Mouse (Mus musculus) Patski (cell line): ENCODE data around the gene Gadd45a. TPM values are rescaled to one million over a fixed set of nuclear protein-coding genes. Genes with fewer than 3 reads are reported as not detected.

ENCODE experiments used
- ATAC-seq: fragments of 100-300 bp; one replicate; pipeline ENCODE4 v1.8.0; 2021
- CTCF ChIA-PET: fragments of 350-600 bp; sonication (Branson Sonifier 250); formaldehyde crosslinking; loops from one replicate; lab custom pipeline; 2022; ENCODE audit warnings: inconsistent platforms; lab: Charles Lee
- POLR2A ChIA-PET: fragments of 350-600 bp; sonication (Branson Sonifier 250); formaldehyde crosslinking; loops from one replicate; lab custom pipeline; 2022; ENCODE audit warnings: antibody characterized with exemption, inconsistent platforms; lab: Charles Lee
- DNase-seq: peaks from one replicate; pipeline ENCODE4 v3.0.0-alpha.2; 2011; ENCODE audit warnings: low read depth, low spot score
- H3K27me3 ChIP-seq: fragments of 371-371 bp; one replicate; pipeline ENCODE4 v1.5.1; 2021
- CTCF ChIP-seq: fragments of 100-300 bp; IDR thresholded peaks from one replicate; pipeline ENCODE4 v1.5.1; 2021
- in situ Hi-C: fragments of 300-500 bp; cut with MboI; formaldehyde crosslinking; loops from 3 replicates; pipeline ENCODE4 v1.11.1; 2018; ENCODE audit warnings: low pct_unique_long_range_greater_than_20kb, mixed read lengths
- polyA plus RNA-seq: library from polyadenylated mRNA; unstranded; gene quantifications from one replicate; pipeline ENCODE4 v1.2.3, GENCODE M21; 2021

Gene Gadd45a
- polyA plus RNA-seq, 1 experiment from 2014 or later = 138 TPM

- ATAC-seq = no peak
- ChIA-PET CTCF (interaction anchor here (1.0 to 2.2 kb wide), 2 partner anchors 12 to 107 kb away, joined by 3 to 8 read pairs; no protein-coding TSS in a partner anchor), POLR2A (interaction anchor here (0.6 kb wide), 1 partner anchor 54 kb away, joined by 3 read pairs; no protein-coding TSS in a partner anchor)
- no peaks in the 10 kb centered on the region for H3K27me3 ChIP-seq
- TF ChIP-seq CTCF = no peak
- in situ Hi-C loops = no loop called here
- DNase-seq = no peak
These were observed 34.4 kb upstream of the Gadd45a start for GRCm38 (mm10) chr6:67071615-67072014.

GRCm38 (mm10) chr6:67069800-67070315, 32.6 kb upstream of the Gadd45a start:
- no peak for TF ChIP-seq CTCF
- DNase-seq = no peak
- ChIA-PET POLR2A (no interaction called here), CTCF (interaction anchor here (0.9 to 2.2 kb wide), 6 partner anchors 10 to 107 kb away, joined by 3 to 8 read pairs (median 4); no protein-coding TSS in a partner anchor)
- peak; percentile 73 for ATAC-seq
- H3K27me3 ChIP-seq = no peaks in the 10 kb centered on the region
- in situ Hi-C loops = no loop called here

- ChIA-PET CTCF (interaction anchor here (0.9 to 2.2 kb wide), 6 partner anchors 10 to 106 kb away, joined by 3 to 8 read pairs (median 4); no protein-coding TSS in a partner anchor), POLR2A (no interaction called here)
- DNase-seq = no peak
- no peaks in the 10 kb centered on the region for H3K27me3 ChIP-seq
- no peak for TF ChIP-seq CTCF
- no peak for ATAC-seq
- in situ Hi-C loops = no loop called here
These were observed 32.0 kb upstream of the Gadd45a start for GRCm38 (mm10) chr6:67069219-67069762.

GRCm38 (mm10) chr6:67060057-67060456, 22.8 kb upstream of the Gadd45a start:
- ATAC-seq = no peak
- TF ChIP-seq CTCF = no peak
- POLR2A ChIA-PET = no interaction called here
- no peak for DNase-seq
- no peaks in the 10 kb centered on the region for H3K27me3 ChIP-seq
- in situ Hi-C loops = no loop called here
- CTCF ChIA-PET = interaction anchor here (0.7 to 2.2 kb wide), 5 partner anchors 10 to 104 kb away, joined by 3 to 8 read pairs (median 6); no protein-coding TSS in a partner anchor

GRCm38 (mm10) chr6:67057991-67058696, 20.9 kb upstream of the Gadd45a start:
- POLR2A ChIA-PET = no interaction called here
- in situ Hi-C loops = loop anchor here (5.0 kb wide), 1 partner anchor 74 kb away; no protein-coding TSS in a partner anchor
- TF ChIP-seq CTCF = no peak
- no peak for ATAC-seq
- CTCF ChIA-PET = no interaction called here
- no peak for DNase-seq
- no peaks in the 10 kb centered on the region for H3K27me3 ChIP-seq

- POLR2A ChIA-PET = no interaction called here
- ATAC-seq (no peak), DNase-seq (no peak)
- CTCF ChIA-PET = no interaction called here
- in situ Hi-C loops = loop anchor here (5.0 kb wide), 1 partner anchor 75 kb away; no protein-coding TSS in a partner anchor
- no peak for TF ChIP-seq CTCF
- H3K27me3 ChIP-seq = no peaks in the 10 kb centered on the region
These were observed 20.3 kb upstream of the Gadd45a start for GRCm38 (mm10) chr6:67057574-67057973.

GRCm38 (mm10) chr6:67056889-67057564, 19.8 kb upstream of the Gadd45a start:
- POLR2A ChIA-PET = interaction anchor here (0.6 kb wide), 1 partner anchor 145 kb away, joined by 3 read pairs; no protein-coding TSS in a partner anchor
- in situ Hi-C loops = loop anchor here (5.0 kb wide), 1 partner anchor 75 kb away; no protein-coding TSS in a partner anchor
- no peaks in the 10 kb centered on the region for H3K27me3 ChIP-seq
- TF ChIP-seq CTCF = no peak
- CTCF ChIA-PET = interaction anchor here (1.3 to 2.4 kb wide), 3 partner anchors 10 to 16 kb away, joined by 3 to 13 read pairs (median 4); no protein-coding TSS in a partner anchor
- ATAC-seq (no peak), DNase-seq (no peak)

GRCm38 (mm10) chr6:67056108-67056888, 19.0 kb upstream of the Gadd45a start:
- POLR2A ChIA-PET = interaction anchor here (0.6 to 1.1 kb wide), 3 partner anchors 12 to 144 kb away, joined by 3 read pairs; no protein-coding TSS in a partner anchor
- TF ChIP-seq CTCF = no peak
- H3K27me3 ChIP-seq = no peaks in the 10 kb centered on the region
- DNase-seq (no peak), ATAC-seq (no peak)
- in situ Hi-C loops = loop anchor here (5.0 kb wide), 1 partner anchor 76 kb away; no protein-coding TSS in a partner anchor
- CTCF ChIA-PET = interaction anchor here (1.1 to 2.4 kb wide), 5 partner anchors 11 to 15 kb away, joined by 3 to 13 read pairs (median 4); no protein-coding TSS in a partner anchor

- ATAC-seq (no peak), DNase-seq (no peak)
- POLR2A ChIA-PET = interaction anchor here (0.9 kb wide), 1 partner anchor 51 kb away, joined by 3 read pairs; no protein-coding TSS in a partner anchor
- no peak for TF ChIP-seq CTCF
- no peaks in the 10 kb centered on the region for H3K27me3 ChIP-seq
- CTCF ChIA-PET = interaction anchor here (1.1 to 1.8 kb wide), 4 partner anchors 10 to 74 kb away, joined by 3 to 6 read pairs (median 4); partner anchors contain the start of gene Gadd45a
- in situ Hi-C loops = no loop called here
These were observed 12.8 kb upstream of the Gadd45a start for GRCm38 (mm10) chr6:67050063-67050462.
